Mouse (Mus musculus) heart, postnatal 36 days (tissue): Measurements from ENCODE around the gene Pcnx2. TPM values are rescaled to one million over a fixed set of nuclear protein-coding genes. Genes with fewer than 3 reads are reported as not detected.

ENCODE experiments used
- DNase-seq, 2 experiments: peaks; one replicate each; pipeline ENCODE4 v3.0.0; 2021 to 2022
- intact Hi-C: fragments of 180-260 bp; cut with DNase I; formaldehyde crosslinking; loops from one replicate; pipeline ENCODE4 v1.15.1; 2025
- total RNA-seq, 2 experiments: library from RNA; stranded (reverse); gene quantifications; 2 replicates each; pipeline ENCODE4 v1.2.3; 2021

The Pcnx2 gene
- total RNA-seq, 2 experiments from 2014 or later: 0.46 to 0.89 TPM

- intact Hi-C loops: loop anchor here (10.0 kb wide), 1 partner anchor 400 kb away; no protein-coding TSS in a partner anchor
- DNase-seq: no peak
These were observed 172.9 kb downstream of the Pcnx2 start for GRCm38 (mm10) chr8:125725037-125725820.

- DNase-seq: no peak
- intact Hi-C loops: loop anchor here (10.0 kb wide), 1 partner anchor 399 kb away; no protein-coding TSS in a partner anchor
These were observed 174.7 kb downstream of the Pcnx2 start for GRCm38 (mm10) chr8:125723437-125723836.

GRCm38 (mm10) chr8:125722675-125723074 is 175.4 kb downstream of the Pcnx2 start:
- intact Hi-C loops: loop anchor here (10.0 kb wide), 1 partner anchor 398 kb away; no protein-coding TSS in a partner anchor
- peak; percentile 25 to 37 for DNase-seq

GRCm38 (mm10) chr8:125718914-125719313 is 179.2 kb downstream of the Pcnx2 start:
- DNase-seq: no peak
- intact Hi-C loops: no loop called here

- no peak for DNase-seq
- intact Hi-C loops: no loop called here
These were observed 181.5 kb downstream of the Pcnx2 start for GRCm38 (mm10) chr8:125716613-125717012.

- no peak for DNase-seq
These were observed 181.9 kb downstream of the Pcnx2 start for GRCm38 (mm10) chr8:125716211-125716610.

GRCm38 (mm10) chr8:125711514-125711913 is 186.6 kb downstream of the Pcnx2 start:
- no peak for DNase-seq
- intact Hi-C loops: no loop called here

More at GRCm38 (mm10) chr8:125716211-125716610, 181.9 kb downstream of the Pcnx2 start:
- intact Hi-C loops: no loop called here

- intact Hi-C loops: no loop called here
- no peak for DNase-seq
These were observed 188.9 kb downstream of the Pcnx2 start for GRCm38 (mm10) chr8:125709171-125709570.

GRCm38 (mm10) chr8:125705816-125706215 is 192.3 kb downstream of the Pcnx2 start:
- no peak for DNase-seq
- intact Hi-C loops: no loop called here

- intact Hi-C loops: no loop called here
- no peak for DNase-seq
These were observed 193.7 kb downstream of the Pcnx2 start for GRCm38 (mm10) chr8:125704434-125704833.

- DNase-seq: no peak
These were observed 195.1 kb downstream of the Pcnx2 start for GRCm38 (mm10) chr8:125702868-125703473.

More at GRCm38 (mm10) chr8:125702868-125703473, 195.1 kb downstream of the Pcnx2 start:
- intact Hi-C loops: no loop called here

Other genes with a start within 250 kb of the Pcnx2 start
- 1 to 10 TPM; 6.3 to 7.4 TPM for gene Map10, start 228.5 kb downstream of the Pcnx2 start, total RNA-seq
- gene Ntpcr, start 168.4 kb downstream of the Pcnx2 start, total RNA-seq: 10 to 100 TPM; 16.8 to 19.3 TPM
- gene Map3k21, start 12.1 kb upstream of the Pcnx2 start, total RNA-seq: under 1 TPM; 0.76 to 0.97 TPM
- under 1 TPM in 1 of 2 experiments, not detected in 1; 0.31 TPM for gene Kcnk1, start 96.9 kb upstream of the Pcnx2 start, total RNA-seq